Mouse (Mus musculus) ES-E14 (cell line): ENCODE data around the gene Irak4. TPM values are rescaled to one million over a fixed set of nuclear protein-coding genes. Genes with fewer than 3 reads are reported as not detected.

Experiments used
- DNase-seq: peaks from one replicate; pipeline ENCODE4 v3.0.0-alpha.2; 2013; ENCODE audit warnings: low read depth, low spot score
- H3K27ac ChIP-seq: 2 replicates; pipeline ENCODE4 v1.5.1; 2012; ENCODE audit warnings: low read depth, mild to moderate bottlenecking, low read length, moderate library complexity, mixed read lengths; ENCODE audit not compliant: poor library complexity, insufficient read depth, severe bottlenecking
- H3K36me3 ChIP-seq: 2 replicates; pipeline ENCODE4 v1.6.1; 2012; ENCODE audit warnings: mild to moderate bottlenecking, low read length, moderate library complexity, mixed read lengths; ENCODE audit not compliant: control insufficient read depth, poor library complexity, insufficient read depth, severe bottlenecking
- H3K4me1 ChIP-seq, 2 experiments: fragments of 150-350 bp in 1 of 2; sonication (generic) in 1 of 2; 2 replicates each; pipeline ENCODE4 v1.6.1; 2012; ENCODE audit warnings: low read length in 2 of 2, mild to moderate bottlenecking in 1 of 2, mixed read lengths in 1 of 2; ENCODE audit not compliant: control insufficient read depth in 2 of 2, insufficient read depth in 2 of 2, poor library complexity in 1 of 2
- H3K4me3 ChIP-seq, 2 experiments: fragments of 150-350 bp in 1 of 2; sonication (generic) in 1 of 2; 2 replicates each; pipeline ENCODE4 v1.5.1; 2012; ENCODE audit warnings: low read length in 2 of 2, low read depth in 1 of 2, mild to moderate bottlenecking in 1 of 2, mixed read lengths in 1 of 2; ENCODE audit not compliant: insufficient read depth in 1 of 2, poor library complexity in 1 of 2, severe bottlenecking in 1 of 2
- H3K9ac ChIP-seq: 2 replicates; pipeline ENCODE4 v1.6.1; 2012; ENCODE audit warnings: low read depth, mild to moderate bottlenecking, low read length, mixed read lengths; ENCODE audit not compliant: poor library complexity, insufficient read depth, severe bottlenecking
- H3K9me3 ChIP-seq: fragments of 150-350 bp; sonication (generic); 2 replicates; pipeline ENCODE4 v1.6.1; 2012; ENCODE audit warnings: low read depth, mild to moderate bottlenecking, low read length; ENCODE audit not compliant: control insufficient read depth, insufficient read depth
- CHD2 ChIP-seq: IDR thresholded peaks from 2 replicates; pipeline ENCODE4 v1.6.1; 2014; ENCODE audit warnings: mild to moderate bottlenecking, low read depth, low read length, inconsistent platforms
- HCFC1 ChIP-seq: IDR thresholded peaks from 2 replicates; pipeline ENCODE4 v1.6.1; 2012; ENCODE audit warnings: low read length, inconsistent platforms, borderline replicate concordance; ENCODE audit not compliant: insufficient read depth
- MAFK ChIP-seq: IDR thresholded peaks from 2 replicates; pipeline ENCODE4 v1.6.1; 2014; ENCODE audit warnings: mild to moderate bottlenecking, low read depth, low read length, inconsistent platforms; ENCODE audit not compliant: insufficient read depth
- ZC3H11A ChIP-seq: IDR thresholded peaks from 2 replicates; pipeline ENCODE4 v1.6.1; 2012; ENCODE audit warnings: low read depth, mild to moderate bottlenecking, inconsistent platforms, low read length, borderline replicate concordance
- ZNF384 ChIP-seq: IDR thresholded peaks from 2 replicates; pipeline ENCODE4 v1.6.1; 2012; ENCODE audit warnings: low read depth, low read length, inconsistent platforms
- in situ Hi-C, 2 experiments: fragments of 600-800 bp; cut with MboI; formaldehyde crosslinking; loops; one replicate each; pipeline ENCODE4 v1.15.1; 2025; ENCODE audit warnings: low sequenced_read_pairs in 2 of 2, inconsistent platforms in 1 of 2; ENCODE audit not compliant: unreplicated experiment in 2 of 2
- total RNA-seq: library from RNA; depleted of rRNA; stranded (reverse); fragments of 300-350 nt; gene quantifications from 2 replicates; pipeline ENCODE4 v1.2.3, GENCODE M21; 2012; rRNA removed

The Irak4 gene
- total RNA-seq = 2.3 and 2.4 TPM in 2 replicates

GRCm38 (mm10) chr15:94543409-94544051 lies at the start of gene Irak4, which contains the start of gene Pus7l:
Irak4 (plus strand) TSS chr15:94543643.
Pus7l (minus strand) TSS chr15:94543547.
- H3K9ac ChIP-seq = peak within 1 kb of the TSS; percentile 69
- H3K9me3 ChIP-seq = no peaks in the 10 kb centered on the region
- no peaks in the 10 kb centered on the region for H3K4me1 ChIP-seq
- no peaks in the 10 kb centered on the region for H3K36me3 ChIP-seq
- H3K4me3 ChIP-seq = peak within 1 kb of the TSS; percentile 75 to 91
- peak; percentile 93 for DNase-seq
- in situ Hi-C loops = no loop called here
- no peak within 1 kb of the TSS; the same call in 1 of the 2 replicates for H3K27ac ChIP-seq
- TF ChIP-seq ZNF384 (no peak), MAFK (no peak), HCFC1 (no peak), ZC3H11A (no peak), CHD2 (no peak)

- no peaks in the 10 kb centered on the region for H3K36me3 ChIP-seq
These were observed 49.0 kb upstream of the Irak4 start for GRCm38 (mm10) chr15:94494445-94494844.

GRCm38 (mm10) chr15:94495936-94496335 lies 47.5 kb upstream of the Irak4 start:
- no peak overlapping the region for H3K27ac ChIP-seq
- H3K9me3 ChIP-seq = no peaks in the 10 kb centered on the region
- TF ChIP-seq ZC3H11A = no peak
- TF ChIP-seq ZNF384 = no peak
- TF ChIP-seq MAFK = no peak
- no peak for TF ChIP-seq CHD2
- TF ChIP-seq HCFC1 = no peak
- peak overlapping the region in 1 of 2 experiments; percentile 42; a peak in 1 of 4 replicates for H3K4me3 ChIP-seq
- peak; percentile 40 for DNase-seq
- H3K4me1 ChIP-seq = no peaks in the 10 kb centered on the region
- H3K36me3 ChIP-seq = no peaks in the 10 kb centered on the region
- in situ Hi-C loops = no loop called here
- H3K9ac ChIP-seq = no peak overlapping the region

More at GRCm38 (mm10) chr15:94494445-94494844, 49.0 kb upstream of the Irak4 start:
- no peaks in the 10 kb centered on the region for H3K9me3 ChIP-seq
- H3K9ac ChIP-seq = no peak overlapping the region
- H3K4me1 ChIP-seq = no peaks in the 10 kb centered on the region
- in situ Hi-C loops = no loop called here
- no peak for DNase-seq
- no peak overlapping the region for H3K27ac ChIP-seq
- H3K4me3 ChIP-seq = no peak overlapping the region
- TF ChIP-seq MAFK (no peak), HCFC1 (no peak), ZC3H11A (peak; percentile 18; the same call in 1 of the 2 replicates)

GRCm38 (mm10) chr15:94499260-94499659 lies 44.2 kb upstream of the Irak4 start:
- TF ChIP-seq MAFK (no peak), CHD2 (no peak), ZC3H11A (no peak), HCFC1 (no peak), ZNF384 (no peak)
- H3K4me1 ChIP-seq = no peaks in the 10 kb centered on the region
- H3K27ac ChIP-seq = no peak overlapping the region

More at GRCm38 (mm10) chr15:94499260-94499659, 44.2 kb upstream of the Irak4 start:
- H3K9ac ChIP-seq = no peak overlapping the region
- in situ Hi-C loops = no loop called here
- H3K9me3 ChIP-seq = no peaks in the 10 kb centered on the region
- H3K4me3 ChIP-seq = no peak overlapping the region
- DNase-seq = no peak
- no peaks in the 10 kb centered on the region for H3K36me3 ChIP-seq
